Mouse (Mus musculus): ENCODE measurements around the gene Nt5dc3. TPM values are rescaled to one million over a fixed set of nuclear protein-coding genes. Genes with fewer than 3 reads are reported as not detected.

The Nt5dc3 gene
- total and polyA plus RNA-seq, 2 experiments: 5.3 to 10.3 TPM

GRCm38 (mm10) chr10:86755816-86756502, 22.8 kb upstream of the Nt5dc3 start:
- no peak for DNase-seq (ENCODE audit: extremely low read depth, low read depth, low spot score)
- Histone ChIP-seq H3K27ac (replicated peaks; ENCODE audit: insufficient read depth, low read depth, low read length) (no peak overlapping the region), H3K36me3 (ENCODE audit: control insufficient read depth, insufficient read depth, low read length) (no peaks in the 10 kb centered on the region), H3K79me2 (ENCODE audit: control insufficient read depth, insufficient read depth, low read length) (no peaks in the 10 kb centered on the region), H3K27me3 (ENCODE audit: control insufficient read depth, insufficient read depth, low read length) (no peaks in the 10 kb centered on the region), H3K9ac (ENCODE audit: low read depth, low read length) (no peak overlapping the region), H3K4me1 (ENCODE audit: control insufficient read depth, insufficient read depth, low read length) (no peaks in the 10 kb centered on the region), H3K4me3 (ENCODE audit: insufficient read depth, low read depth, low read length) (no peak overlapping the region)
- 86% methylated on average over 6 of the region's 6 CpGs for WGBS
- TF ChIP-seq CTCF (IDR thresholded peaks at IDR 0.05; ENCODE audit: low read depth, low read length) (no peak), POLR2A (IDR thresholded peaks at IDR 0.05; ENCODE audit: extremely low read depth, insufficient read depth, low read length) (no peak)

- no peaks in the 10 kb centered on the region for H3K79me2 ChIP-seq (ENCODE audit: control insufficient read depth, insufficient read depth, low read length)
- 94% methylated on average over 1 of the region's 1 CpGs for WGBS
- no peak overlapping the region for H3K9ac ChIP-seq (ENCODE audit: low read depth, low read length)
- no peak overlapping the region for H3K4me3 ChIP-seq (ENCODE audit: insufficient read depth, low read depth, low read length)
- no peaks in the 10 kb centered on the region for H3K4me1 ChIP-seq (ENCODE audit: control insufficient read depth, insufficient read depth, low read length)
- H3K27ac ChIP-seq (replicated peaks; ENCODE audit: insufficient read depth, low read depth, low read length): no peak overlapping the region
- DNase-seq (ENCODE audit: extremely low read depth, low read depth, low spot score): no peak
- TF ChIP-seq POLR2A (IDR thresholded peaks at IDR 0.05; ENCODE audit: extremely low read depth, insufficient read depth, low read length): no peak
- TF ChIP-seq CTCF (IDR thresholded peaks at IDR 0.05; ENCODE audit: low read depth, low read length): no peak
- H3K36me3 ChIP-seq (ENCODE audit: control insufficient read depth, insufficient read depth, low read length): no peaks in the 10 kb centered on the region
- H3K27me3 ChIP-seq (ENCODE audit: control insufficient read depth, insufficient read depth, low read length): no peaks in the 10 kb centered on the region
Observed at GRCm38 (mm10) chr10:86757724-86758123, 21.1 kb upstream of the Nt5dc3 start.

- no peak overlapping the region for H3K27ac ChIP-seq (replicated peaks; ENCODE audit: insufficient read depth, low read depth, low read length)
- TF ChIP-seq CTCF (IDR thresholded peaks at IDR 0.05; ENCODE audit: low read depth, low read length) (no peak), POLR2A (IDR thresholded peaks at IDR 0.05; ENCODE audit: extremely low read depth, insufficient read depth, low read length) (no peak)
- no peak overlapping the region for H3K9ac ChIP-seq (ENCODE audit: low read depth, low read length)
- no peaks in the 10 kb centered on the region for H3K4me1 ChIP-seq (ENCODE audit: control insufficient read depth, insufficient read depth, low read length)
- H3K4me3 ChIP-seq (ENCODE audit: insufficient read depth, low read depth, low read length): no peak overlapping the region
- H3K27me3 ChIP-seq (ENCODE audit: control insufficient read depth, insufficient read depth, low read length): no peaks in the 10 kb centered on the region
- no peaks in the 10 kb centered on the region for H3K36me3 ChIP-seq (ENCODE audit: control insufficient read depth, insufficient read depth, low read length)
- WGBS: 91% methylated on average over 6 of the region's 6 CpGs
- DNase-seq (ENCODE audit: extremely low read depth, low read depth, low spot score): no peak
- H3K79me2 ChIP-seq (ENCODE audit: control insufficient read depth, insufficient read depth, low read length): no peaks in the 10 kb centered on the region
Observed at GRCm38 (mm10) chr10:86758211-86758610, 20.6 kb upstream of the Nt5dc3 start.

- H3K27me3 ChIP-seq (ENCODE audit: control insufficient read depth, insufficient read depth, low read length): no peaks in the 10 kb centered on the region
- no peaks in the 10 kb centered on the region for H3K79me2 ChIP-seq (ENCODE audit: control insufficient read depth, insufficient read depth, low read length)
- H3K4me1 ChIP-seq (ENCODE audit: control insufficient read depth, insufficient read depth, low read length): no peaks in the 10 kb centered on the region
- H3K27ac ChIP-seq (replicated peaks; ENCODE audit: insufficient read depth, low read depth, low read length): no peak overlapping the region
- no peak for TF ChIP-seq CTCF (IDR thresholded peaks at IDR 0.05; ENCODE audit: low read depth, low read length)
- TF ChIP-seq POLR2A (IDR thresholded peaks at IDR 0.05; ENCODE audit: extremely low read depth, insufficient read depth, low read length): no peak
- 86% methylated on average over 1 of the region's 1 CpGs for WGBS
- no peak for DNase-seq (ENCODE audit: extremely low read depth, low read depth, low spot score)
- no peaks in the 10 kb centered on the region for H3K36me3 ChIP-seq (ENCODE audit: control insufficient read depth, insufficient read depth, low read length)
- H3K9ac ChIP-seq (ENCODE audit: low read depth, low read length): no peak overlapping the region
- no peak overlapping the region for H3K4me3 ChIP-seq (ENCODE audit: insufficient read depth, low read depth, low read length)
Observed at GRCm38 (mm10) chr10:86761236-86761635, 17.6 kb upstream of the Nt5dc3 start.

- no peaks in the 10 kb centered on the region for H3K4me1 ChIP-seq (ENCODE audit: control insufficient read depth, insufficient read depth, low read length)
- no peak overlapping the region for H3K9ac ChIP-seq (ENCODE audit: low read depth, low read length)
- H3K27ac ChIP-seq (replicated peaks; ENCODE audit: insufficient read depth, low read depth, low read length): no peak overlapping the region
- no peak for DNase-seq (ENCODE audit: extremely low read depth, low read depth, low spot score)
- no peaks in the 10 kb centered on the region for H3K27me3 ChIP-seq (ENCODE audit: control insufficient read depth, insufficient read depth, low read length)
- H3K36me3 ChIP-seq (ENCODE audit: control insufficient read depth, insufficient read depth, low read length): no peaks in the 10 kb centered on the region
- no peaks in the 10 kb centered on the region for H3K79me2 ChIP-seq (ENCODE audit: control insufficient read depth, insufficient read depth, low read length)
- WGBS: 83% methylated on average over 7 of the region's 7 CpGs
- no peak overlapping the region for H3K4me3 ChIP-seq (ENCODE audit: insufficient read depth, low read depth, low read length)
- no peak for TF ChIP-seq POLR2A (IDR thresholded peaks at IDR 0.05; ENCODE audit: extremely low read depth, insufficient read depth, low read length)
- no peak for TF ChIP-seq CTCF (IDR thresholded peaks at IDR 0.05; ENCODE audit: low read depth, low read length)
Observed at GRCm38 (mm10) chr10:86761722-86762383, 17.0 kb upstream of the Nt5dc3 start.

- Histone ChIP-seq H3K27ac (replicated peaks; ENCODE audit: insufficient read depth, low read depth, low read length) (no peak overlapping the region), H3K36me3 (ENCODE audit: control insufficient read depth, insufficient read depth, low read length) (no peaks in the 10 kb centered on the region), H3K4me1 (ENCODE audit: control insufficient read depth, insufficient read depth, low read length) (no peaks in the 10 kb centered on the region), H3K27me3 (ENCODE audit: control insufficient read depth, insufficient read depth, low read length) (no peaks in the 10 kb centered on the region), H3K79me2 (ENCODE audit: control insufficient read depth, insufficient read depth, low read length) (no peaks in the 10 kb centered on the region), H3K4me3 (ENCODE audit: insufficient read depth, low read depth, low read length) (no peak overlapping the region), H3K9ac (ENCODE audit: low read depth, low read length) (no peak overlapping the region)
- no peak for TF ChIP-seq CTCF (IDR thresholded peaks at IDR 0.05; ENCODE audit: low read depth, low read length)
- TF ChIP-seq POLR2A (IDR thresholded peaks at IDR 0.05; ENCODE audit: extremely low read depth, insufficient read depth, low read length): no peak
- no peak for DNase-seq (ENCODE audit: extremely low read depth, low read depth, low spot score)
- 80% methylated on average over 3 of the region's 3 CpGs for WGBS
Observed at GRCm38 (mm10) chr10:86762384-86762730, 16.4 kb upstream of the Nt5dc3 start.

All from liver, adult 2 months (tissue).